Mouse (Mus musculus) embryonic fibroblast, embryonic 13.5 days (primary cell): ENCODE data around the gene Slc31a2. TPM values are rescaled to one million over a fixed set of nuclear protein-coding genes. Genes with fewer than 3 reads are reported as not detected.

ENCODE experiments used
- H3K27ac ChIP-seq: 2 replicates; pipeline ENCODE4 v1.5.1; 2012; ENCODE audit warnings: low read length, control low read depth, inconsistent platforms; ENCODE audit not compliant: insufficient read depth
- H3K4me1 ChIP-seq: 2 replicates; pipeline ENCODE4 v1.6.1; 2011; ENCODE audit warnings: low read length; ENCODE audit not compliant: control insufficient read depth, insufficient read depth
- H3K4me3 ChIP-seq: 2 replicates; pipeline ENCODE4 v1.5.1; 2011; ENCODE audit warnings: mild to moderate bottlenecking, control low read depth, low read length; ENCODE audit not compliant: insufficient read depth
- CTCF ChIP-seq: IDR thresholded peaks from 2 replicates; pipeline ENCODE4 v1.5.1; 2011; ENCODE audit warnings: mild to moderate bottlenecking, control low read depth, low read length, moderate library complexity, borderline replicate concordance; ENCODE audit not compliant: insufficient read depth
- POLR2A ChIP-seq: IDR thresholded peaks from 2 replicates; pipeline ENCODE4 v1.6.1; 2011; ENCODE audit warnings: low read depth, mild to moderate bottlenecking, control low read depth, low read length, moderate library complexity
- polyA plus RNA-seq: library from polyadenylated mRNA; stranded (reverse); fragments of >200 nt; gene quantifications from 2 replicates; pipeline ENCODE4 v1.2.4, GENCODE M21; 2011; ENCODE audit warnings: low read depth; ENCODE audit not compliant: missing spikeins, insufficient read length

The Slc31a2 gene
- polyA plus RNA-seq, 1 experiment, result 13.9 TPM

- Histone ChIP-seq H3K4me3 (no peak overlapping the region), H3K27ac (no peak overlapping the region), H3K4me1 (no peaks in the 10 kb centered on the region)
- no peak for TF ChIP-seq POLR2A
- no peak for TF ChIP-seq CTCF
Measured at GRCm38 (mm10) chr4:62313641-62314211, 51.4 kb downstream of the Slc31a2 start.

- Histone ChIP-seq H3K27ac (no peak overlapping the region), H3K4me3 (no peak overlapping the region), H3K4me1 (no peaks in the 10 kb centered on the region)
- TF ChIP-seq POLR2A (no peak), CTCF (no peak)
Measured at GRCm38 (mm10) chr4:62314516-62314915, 52.2 kb downstream of the Slc31a2 start.

GRCm38 (mm10) chr4:62316456-62316855 lies 54.1 kb downstream of the Slc31a2 start:
- no peak overlapping the region for H3K4me3 ChIP-seq
- H3K27ac ChIP-seq, result no peak overlapping the region
- TF ChIP-seq POLR2A (no peak), CTCF (no peak)
- H3K4me1 ChIP-seq, result no peaks in the 10 kb centered on the region

- TF ChIP-seq CTCF (no peak), POLR2A (no peak)
- no peak overlapping the region for H3K27ac ChIP-seq
Measured at GRCm38 (mm10) chr4:62318294-62318693, 55.9 kb downstream of the Slc31a2 start.

GRCm38 (mm10) chr4:62322684-62323083 lies 60.3 kb downstream of the Slc31a2 start:
- Histone ChIP-seq H3K4me3 (no peak overlapping the region), H3K4me1 (no peaks in the 10 kb centered on the region), H3K27ac (no peak overlapping the region)
- TF ChIP-seq POLR2A (no peak), CTCF (no peak)

More at GRCm38 (mm10) chr4:62318294-62318693, 55.9 kb downstream of the Slc31a2 start:
- no peak overlapping the region for H3K4me3 ChIP-seq
- H3K4me1 ChIP-seq, result no peaks in the 10 kb centered on the region

GRCm38 (mm10) chr4:62326111-62326510 lies 63.7 kb downstream of the Slc31a2 start:
- Histone ChIP-seq H3K4me1 (no peaks in the 10 kb centered on the region), H3K4me3 (no peak overlapping the region), H3K27ac (no peak overlapping the region)
- no peak for TF ChIP-seq POLR2A
- no peak for TF ChIP-seq CTCF

GRCm38 (mm10) chr4:62328941-62329660 lies 66.7 kb downstream of the Slc31a2 start:
- Histone ChIP-seq H3K4me1 (no peaks in the 10 kb centered on the region), H3K27ac (no peak overlapping the region), H3K4me3 (no peak overlapping the region)
- no peak for TF ChIP-seq CTCF
- TF ChIP-seq POLR2A, result no peak

GRCm38 (mm10) chr4:62331977-62332376 lies 69.6 kb downstream of the Slc31a2 start:
- no peak overlapping the region for H3K27ac ChIP-seq
- no peak for TF ChIP-seq CTCF
- TF ChIP-seq POLR2A, result no peak
- no peak overlapping the region for H3K4me3 ChIP-seq
- H3K4me1 ChIP-seq, result no peaks in the 10 kb centered on the region

- H3K4me3 ChIP-seq, result no peak overlapping the region
Measured at GRCm38 (mm10) chr4:62338536-62338935, 76.2 kb downstream of the Slc31a2 start.

GRCm38 (mm10) chr4:62344000-62344399 lies 81.6 kb downstream of the Slc31a2 start:
- no peak overlapping the region for H3K4me3 ChIP-seq
- no peaks in the 10 kb centered on the region for H3K4me1 ChIP-seq
- TF ChIP-seq POLR2A, result no peak
- TF ChIP-seq CTCF, result no peak
- no peak overlapping the region for H3K27ac ChIP-seq

More at GRCm38 (mm10) chr4:62338536-62338935, 76.2 kb downstream of the Slc31a2 start:
- TF ChIP-seq POLR2A, result no peak
- Histone ChIP-seq H3K4me1 (no peaks in the 10 kb centered on the region), H3K27ac (no peak overlapping the region)
